Mouse (Mus musculus) liver, embryonic 16.5 days (tissue): ENCODE measurements at regions not wholly inside any gene's neighbourhood (a gene's known extent, or its start where the extent isn't known, plus 50 kb on each side); places are given as distances from the start of the nearest gene placed in this dataset.

ENCODE experiments used
- ATAC-seq: fragments of 200-750 bp; cut with Nextera tagmentation; 2 replicates; pipeline ENCODE4 v1.8.0; 2017; ENCODE audit warnings: low read depth, mild to moderate bottlenecking, moderate number of reproducible peaks, moderate library complexity
- H3K27ac ChIP-seq: fragments of 300-500 bp; sonication (generic); 2 replicates; pipeline ENCODE4 v1.5.1; 2014; ENCODE audit warnings: mild to moderate bottlenecking, low read length
- H3K27me3 ChIP-seq: fragments of 300-500 bp; sonication (generic); 2 replicates; pipeline ENCODE4 v1.6.1; 2014; ENCODE audit warnings: low read depth, low read length, mixed read lengths; ENCODE audit not compliant: control insufficient read depth, insufficient read depth
- H3K36me3 ChIP-seq: fragments of 300-500 bp; sonication (generic); 2 replicates; pipeline ENCODE4 v1.6.1; 2014; ENCODE audit warnings: mild to moderate bottlenecking; ENCODE audit not compliant: control insufficient read depth, insufficient read depth
- H3K4me1 ChIP-seq: fragments of 300-500 bp; sonication (generic); 2 replicates; pipeline ENCODE4 v1.6.1; 2014; ENCODE audit warnings: low read depth, low read length, mixed read lengths; ENCODE audit not compliant: control insufficient read depth
- H3K4me2 ChIP-seq: fragments of 300-500 bp; sonication (generic); 2 replicates; pipeline ENCODE4 v1.6.1; 2014; ENCODE audit warnings: low read depth, low read length, mixed read lengths
- H3K4me3 ChIP-seq: fragments of 300-500 bp; sonication (generic); 2 replicates; pipeline ENCODE4 v1.5.1; 2014; ENCODE audit warnings: low read depth, mild to moderate bottlenecking, low read length
- H3K9ac ChIP-seq: fragments of 300-500 bp; sonication (generic); 2 replicates; pipeline ENCODE4 v1.6.1; 2014; ENCODE audit warnings: low read depth, low read length
- H3K9me3 ChIP-seq: fragments of 300-500 bp; sonication (generic); replicated peaks from 2 replicates; pipeline ENCODE4 v1.6.1; 2016; ENCODE audit warnings: low read length; ENCODE audit not compliant: control insufficient read depth
- WGBS: fragments of 180-500 bp; shearing (Covaris S2); extraction: QIAGEN DNeasy Blood & Tissue Kit; methylation state at CpG from one replicate; pipeline ENCODE4 v1.1.7; 2014; ENCODE audit not compliant: insufficient replicate concordance; 5-methylcytosine and 5-hydroxymethylcytosine counted together

- Histone ChIP-seq H3K4me3 (no peak overlapping the region), H3K4me1 (no peaks in the 10 kb centered on the region), H3K36me3 (no peaks in the 10 kb centered on the region), H3K27ac (no peak overlapping the region), H3K27me3 (no peaks in the 10 kb centered on the region), H3K4me2 (no peak overlapping the region), H3K9ac (no peak overlapping the region), H3K9me3 (no peaks in the 10 kb centered on the region)
- ATAC-seq, result no peak
- WGBS, result 69% methylated on average over 3 of the region's 3 CpGs
Observed at GRCm38 (mm10) chr1:71923731-71924130, 270.7 kb upstream of the Fn1 start.

GRCm38 (mm10) chr1:71921456-71921855 lies 268.5 kb upstream of the Fn1 start:
- 66% methylated on average over 2 of the region's 2 CpGs for WGBS
- Histone ChIP-seq H3K27ac (no peak overlapping the region), H3K4me1 (no peaks in the 10 kb centered on the region)

GRCm38 (mm10) chr1:71919891-71920290 lies 266.9 kb upstream of the Fn1 start:
- ATAC-seq, result no peak
- no peak overlapping the region for H3K4me2 ChIP-seq
- H3K4me1 ChIP-seq, result no peaks in the 10 kb centered on the region
- H3K27me3 ChIP-seq, result no peaks in the 10 kb centered on the region
- H3K4me3 ChIP-seq, result no peak overlapping the region
- WGBS, result 65% methylated on average over 2 of the region's 2 CpGs
- H3K9ac ChIP-seq, result no peak overlapping the region
- H3K36me3 ChIP-seq, result no peaks in the 10 kb centered on the region
- no peaks in the 10 kb centered on the region for H3K9me3 ChIP-seq
- no peak overlapping the region for H3K27ac ChIP-seq

More at GRCm38 (mm10) chr1:71921456-71921855, 268.5 kb upstream of the Fn1 start:
- Histone ChIP-seq H3K9ac (no peak overlapping the region), H3K27me3 (no peaks in the 10 kb centered on the region), H3K4me2 (no peak overlapping the region), H3K9me3 (no peaks in the 10 kb centered on the region), H3K4me3 (no peak overlapping the region), H3K36me3 (no peaks in the 10 kb centered on the region)
- ATAC-seq, result no peak

GRCm38 (mm10) chr1:71917021-71917420 lies 264.0 kb upstream of the Fn1 start:
- Histone ChIP-seq H3K4me2 (no peak overlapping the region), H3K4me1 (no peaks in the 10 kb centered on the region), H3K27me3 (no peaks in the 10 kb centered on the region), H3K9ac (no peak overlapping the region), H3K4me3 (no peak overlapping the region), H3K27ac (no peak overlapping the region), H3K9me3 (no peaks in the 10 kb centered on the region), H3K36me3 (no peaks in the 10 kb centered on the region)
- no peak for ATAC-seq
- 45% methylated on average over 2 of the region's 2 CpGs for WGBS

GRCm38 (mm10) chr1:71914439-71914838 lies 261.4 kb upstream of the Fn1 start:
- no peaks in the 10 kb centered on the region for H3K9me3 ChIP-seq
- H3K36me3 ChIP-seq, result no peaks in the 10 kb centered on the region
- H3K27ac ChIP-seq, result no peak overlapping the region
- no peak for ATAC-seq
- no peak overlapping the region for H3K4me2 ChIP-seq
- no peaks in the 10 kb centered on the region for H3K27me3 ChIP-seq
- no peak overlapping the region for H3K4me3 ChIP-seq
- no peak overlapping the region for H3K9ac ChIP-seq
- 62% methylated on average over 3 of the region's 3 CpGs for WGBS
- H3K4me1 ChIP-seq, result no peaks in the 10 kb centered on the region

GRCm38 (mm10) chr1:71913221-71913620 lies 260.2 kb upstream of the Fn1 start:
- Histone ChIP-seq H3K4me2 (no peak overlapping the region), H3K4me3 (no peak overlapping the region), H3K9ac (no peak overlapping the region), H3K27ac (peak overlapping the region; percentile 28), H3K4me1 (no peaks in the 10 kb centered on the region), H3K9me3 (no peaks in the 10 kb centered on the region), H3K27me3 (no peaks in the 10 kb centered on the region), H3K36me3 (no peaks in the 10 kb centered on the region)
- ATAC-seq, result no peak
- 53% methylated on average over 5 of the region's 5 CpGs for WGBS

GRCm38 (mm10) chr1:71912441-71912840 lies 259.4 kb upstream of the Fn1 start:
- no peak overlapping the region for H3K4me2 ChIP-seq
- no peaks in the 10 kb centered on the region for H3K27me3 ChIP-seq
- H3K36me3 ChIP-seq, result no peaks in the 10 kb centered on the region
- WGBS, result 8% methylated on average over 2 of the region's 3 CpGs
- ATAC-seq, result peak; percentile 89
- no peak overlapping the region for H3K9ac ChIP-seq
- H3K4me3 ChIP-seq, result no peak overlapping the region
- H3K9me3 ChIP-seq, result no peaks in the 10 kb centered on the region
- no peaks in the 10 kb centered on the region for H3K4me1 ChIP-seq
- H3K27ac ChIP-seq, result peak overlapping the region; percentile 28

- Histone ChIP-seq H3K9me3 (no peaks in the 10 kb centered on the region), H3K4me3 (no peak overlapping the region), H3K4me1 (no peaks in the 10 kb centered on the region), H3K9ac (no peak overlapping the region), H3K4me2 (no peak overlapping the region), H3K36me3 (no peaks in the 10 kb centered on the region), H3K27ac (no peak overlapping the region), H3K27me3 (no peaks in the 10 kb centered on the region)
- ATAC-seq, result no peak
- 50% methylated on average over 1 of the region's 1 CpGs for WGBS
Observed at GRCm38 (mm10) chr1:71910125-71910524, 257.1 kb upstream of the Fn1 start.

GRCm38 (mm10) chr1:71909508-71910124 lies 256.6 kb upstream of the Fn1 start:
- 62% methylated on average over 11 of the region's 11 CpGs for WGBS
- H3K4me2 ChIP-seq, result no peak overlapping the region
- no peak overlapping the region for H3K9ac ChIP-seq
- H3K27me3 ChIP-seq, result no peaks in the 10 kb centered on the region
- no peaks in the 10 kb centered on the region for H3K9me3 ChIP-seq
- no peak for ATAC-seq
- no peak overlapping the region for H3K27ac ChIP-seq
- H3K4me1 ChIP-seq, result no peaks in the 10 kb centered on the region
- no peak overlapping the region for H3K4me3 ChIP-seq
- H3K36me3 ChIP-seq, result no peaks in the 10 kb centered on the region
